Mouse (Mus musculus): Measurements from ENCODE around the gene Pecam1.
"Not testable (repeated sequence)": the region's sequence is repeated elsewhere in the genome, so short reads cannot be mapped to it uniquely, and the experiment has no call there.

Gene Pecam1

GRCm38 (mm10) chr11:106627692-106628091, 122.7 kb downstream of the Pecam1 start:
- peak; percentile 77 for DNase-seq (ENCODE audit: low read depth, low spot score)

- no peak for DNase-seq (ENCODE audit: low read depth, low spot score)
These were observed 124.9 kb downstream of the Pecam1 start for GRCm38 (mm10) chr11:106625577-106625976.

DNA sequence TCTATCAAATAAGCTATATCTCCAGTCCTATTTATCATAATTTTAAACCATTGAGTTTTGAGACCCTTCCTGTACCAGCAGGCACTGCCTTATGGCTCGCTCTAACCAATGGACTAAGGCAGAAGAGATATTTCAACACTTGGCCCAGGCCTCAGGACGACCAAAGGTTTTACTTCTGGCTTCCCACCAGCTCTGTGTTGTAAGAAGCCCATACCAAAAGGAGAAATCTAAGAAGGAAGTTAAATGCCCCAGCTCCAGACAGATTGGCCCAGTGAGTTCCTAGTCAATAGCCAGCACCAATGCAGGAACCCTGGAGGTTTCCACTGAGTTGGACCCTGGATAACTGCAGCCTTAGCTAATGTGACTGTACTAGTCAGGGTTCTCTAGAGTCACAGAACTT, 126.8 kb downstream of the Pecam1 start:
- DNase-seq (ENCODE audit: low read depth, low spot score) = no peak

DNA sequence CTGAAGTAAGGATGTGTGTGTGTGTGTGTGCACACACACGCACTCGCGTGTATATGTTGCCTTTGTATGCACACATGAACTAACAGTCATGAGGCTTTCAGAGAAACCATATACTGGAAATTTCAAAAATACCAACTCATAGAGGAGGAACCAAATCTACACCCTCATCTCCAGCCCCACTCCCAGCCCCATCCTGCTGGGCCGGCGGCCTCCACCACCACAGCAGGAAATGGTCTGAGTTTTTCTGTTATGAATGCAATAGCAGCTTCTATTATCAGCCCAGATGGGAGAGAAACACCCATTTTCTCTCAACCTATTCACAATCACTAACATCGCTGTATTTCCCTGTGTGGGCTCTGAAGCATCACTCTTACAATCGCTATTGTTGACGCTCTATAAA, 128.4 kb downstream of the Pecam1 start:
- no peak for DNase-seq (ENCODE audit: low read depth, low spot score)

DNA sequence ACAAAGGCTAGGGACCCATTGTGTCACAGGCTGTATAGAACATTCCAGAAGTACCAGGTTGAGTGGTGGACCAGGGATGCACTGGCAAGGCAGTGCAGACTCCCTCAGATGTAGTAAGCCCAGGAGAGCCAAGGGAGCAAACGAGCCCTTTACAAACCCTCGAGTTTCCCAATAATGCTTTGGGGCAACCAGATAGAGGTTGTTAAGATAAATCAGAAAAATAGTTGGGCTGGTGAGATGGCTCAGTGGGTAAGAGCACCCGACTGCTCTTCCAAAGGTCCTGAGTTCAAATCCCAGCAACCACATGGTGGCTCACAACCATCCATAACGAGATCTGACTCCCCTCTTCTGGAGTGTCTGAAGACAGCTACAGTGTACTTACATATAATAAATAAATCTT, 131.7 kb downstream of the Pecam1 start:
- not testable (repeated sequence) for DNase-seq (ENCODE audit: low read depth, low spot score)

- no peak for DNase-seq (ENCODE audit: low read depth, low spot score)
These were observed 132.4 kb downstream of the Pecam1 start for GRCm38 (mm10) chr11:106617821-106618580.

GRCm38 (mm10) chr11:106615561-106615960, 134.9 kb downstream of the Pecam1 start:
- DNase-seq (ENCODE audit: low read depth, low spot score) = no peak

- DNase-seq (ENCODE audit: low read depth, low spot score) = no peak
These were observed 136.1 kb downstream of the Pecam1 start for GRCm38 (mm10) chr11:106614339-106614645.

DNA sequence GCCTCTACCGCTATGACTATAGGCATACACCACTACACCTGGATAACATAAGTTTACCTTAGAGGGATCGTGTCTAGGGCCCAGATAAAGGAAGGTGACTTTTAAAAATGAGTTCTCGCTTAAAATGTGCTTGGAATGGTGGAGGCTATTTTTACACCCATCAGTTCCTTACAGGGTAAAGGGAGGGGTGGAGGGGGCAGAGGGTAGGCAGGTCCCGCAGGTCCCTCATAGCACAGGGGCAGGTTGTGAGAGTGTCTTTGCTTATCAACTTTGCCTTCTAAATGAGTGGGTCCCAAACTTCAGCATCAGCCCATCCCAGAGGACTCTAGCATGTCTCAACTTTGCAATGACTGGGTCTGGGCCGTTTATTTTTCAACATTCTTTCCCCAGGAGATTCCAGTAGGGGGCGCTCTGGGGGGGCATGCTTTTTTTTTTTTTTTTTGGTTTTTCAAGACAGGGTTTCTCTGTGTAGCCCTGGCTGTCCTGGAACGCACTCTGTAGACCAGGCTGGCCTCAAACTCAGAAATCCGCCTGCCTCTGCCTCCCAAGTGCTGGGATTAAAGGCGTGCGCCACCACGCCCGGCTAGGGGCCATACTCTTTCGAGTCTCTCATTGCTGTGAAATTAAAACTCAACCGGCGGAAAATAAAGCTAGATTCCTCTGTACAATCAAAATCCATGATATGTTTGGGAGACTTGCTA, 136.6 kb downstream of the Pecam1 start:
- no peak for DNase-seq (ENCODE audit: low read depth, low spot score)

DNA sequence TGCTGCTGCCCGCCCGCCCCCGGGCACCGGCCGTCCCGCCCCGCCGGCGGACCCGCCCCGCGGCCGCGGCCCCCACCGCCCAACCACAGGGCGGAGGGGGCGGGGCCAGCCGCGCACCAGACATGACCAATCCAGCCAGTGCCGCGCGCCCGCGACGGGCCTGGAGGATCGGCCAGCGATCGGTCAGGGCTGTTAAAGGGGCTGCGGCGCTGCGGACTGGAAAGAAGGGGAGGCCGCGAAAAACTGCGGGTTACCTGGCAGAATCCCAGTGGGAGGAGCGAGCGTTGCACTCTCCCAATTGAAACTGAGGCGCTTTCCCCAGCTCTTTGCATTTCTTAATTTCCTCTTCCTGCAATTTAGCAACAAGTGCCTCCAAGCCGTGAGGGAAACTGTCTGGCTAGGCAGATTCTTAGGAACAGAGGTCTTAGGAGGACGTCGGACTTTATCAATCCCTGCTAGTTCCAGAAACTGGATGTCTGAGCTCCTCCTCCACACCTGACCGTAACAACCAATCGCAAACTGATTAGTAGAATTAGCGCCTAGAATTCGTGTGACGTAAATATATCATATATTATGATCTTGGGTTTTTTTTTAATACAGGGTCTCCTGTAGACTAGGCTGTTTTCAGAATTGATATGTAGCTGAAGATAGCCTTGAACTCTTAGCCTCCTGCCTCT, 137.3 kb downstream of the Pecam1 start, which contains the start of gene Tex2:
Gene Tex2, minus strand, starts transcription at position 463 of the 677 bp plus-strand sequence.
- peak; percentile 92 for DNase-seq (ENCODE audit: low read depth, low spot score)

- no peak for DNase-seq (ENCODE audit: low read depth, low spot score)
These were observed 138.0 kb downstream of the Pecam1 start for GRCm38 (mm10) chr11:106612209-106612960.

DNA sequence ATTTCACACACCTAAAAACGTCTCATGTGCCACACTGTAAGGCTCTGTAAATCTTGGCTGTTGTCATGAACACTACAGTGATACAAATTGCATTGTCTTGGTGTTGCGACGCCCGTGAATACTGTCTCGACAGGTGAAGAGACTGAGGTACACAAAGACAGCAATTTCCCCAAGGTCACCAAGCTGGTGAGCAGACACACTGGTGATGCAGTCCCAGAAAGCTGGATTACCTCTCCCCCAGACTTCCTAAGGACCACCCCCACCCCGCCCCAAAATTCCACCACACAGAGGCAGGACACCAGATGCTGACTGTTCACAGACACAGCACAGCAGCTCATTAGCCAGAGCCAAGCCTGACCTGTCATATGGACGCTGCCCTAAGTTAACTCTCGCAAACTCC, 140.7 kb downstream of the Pecam1 start:
- DNase-seq (ENCODE audit: low read depth, low spot score) = no peak

- DNase-seq (ENCODE audit: low read depth, low spot score) = no peak
These were observed 143.1 kb downstream of the Pecam1 start for GRCm38 (mm10) chr11:106607316-106607715.

GRCm38 (mm10) chr11:106606042-106606441, 144.4 kb downstream of the Pecam1 start:
- no peak for DNase-seq (ENCODE audit: low read depth, low spot score)
